Mouse (Mus musculus): ENCODE results near the gene Kiss1. TPM values are rescaled to one million over a fixed set of nuclear protein-coding genes. Genes with fewer than 3 reads are reported as not detected.

Kiss1 gene
- not detected in 2 replicates for polyA plus RNA-seq (2012; rRNA removed)

DNA sequence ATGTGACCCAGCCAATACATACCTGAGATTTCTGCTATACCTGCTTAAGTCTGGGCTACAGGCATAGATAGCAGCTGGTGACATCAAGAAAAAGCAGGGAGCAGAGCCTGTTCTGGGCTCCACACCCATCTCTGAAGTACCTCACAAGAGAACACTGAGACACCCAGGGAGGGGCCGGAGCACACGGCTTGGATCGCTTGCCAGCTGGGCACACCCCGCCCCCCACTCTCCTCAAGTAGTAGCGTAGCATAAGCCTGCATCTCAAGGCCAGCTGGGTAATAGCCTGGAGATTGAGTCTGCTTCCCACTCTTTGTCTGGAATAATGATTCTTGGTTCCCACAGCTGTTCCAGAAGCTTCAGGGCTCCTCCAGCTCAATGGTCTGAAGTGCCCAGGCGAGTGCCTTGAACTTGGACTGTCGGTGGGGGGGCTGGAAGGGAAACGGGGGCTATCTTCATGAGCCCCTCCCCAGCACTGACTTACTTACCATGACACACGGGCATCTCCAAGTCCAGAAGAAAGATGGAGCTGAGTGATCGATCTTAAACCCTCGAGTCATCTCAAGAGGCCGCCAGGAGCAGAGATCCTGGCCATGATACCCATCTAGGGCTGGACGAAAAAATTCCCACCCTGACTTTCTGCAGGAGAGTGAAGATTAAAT is at the start of gene Kiss1:
TSS of gene Kiss1 (plus strand) at position 609 of the 659 bp plus-strand sequence.
- Histone ChIP-seq H3K27me3 (ENCODE audit: control insufficient read depth, insufficient read depth, low read length) (no peaks in the 10 kb centered on the region), H3K27ac (ENCODE audit: insufficient read depth, low read depth, low read length) (no peak within 1 kb of the TSS), H3K4me1 (ENCODE audit: control insufficient read depth, insufficient read depth, insufficient read length, low read length) (no peaks in the 10 kb centered on the region), H3K36me3 (ENCODE audit: control insufficient read depth, insufficient read depth, low read length) (0 out of 2 replicates have a peak, but pooled peaks cover 1% of the 10 kb centered on the region), H3K4me3 (ENCODE audit: low read depth, low read length) (no peak within 1 kb of the TSS)
- TF ChIP-seq POLR2A (IDR thresholded peaks at IDR 0.05; ENCODE audit: low read depth, low read length) (no peak), CTCF (IDR thresholded peaks at IDR 0.05; ENCODE audit: extremely low read depth, insufficient read length, insufficient replicate concordance, low read depth, low read length) (no peak)
- 71% methylated on average over 13 of the region's 13 CpGs for WGBS

DNA sequence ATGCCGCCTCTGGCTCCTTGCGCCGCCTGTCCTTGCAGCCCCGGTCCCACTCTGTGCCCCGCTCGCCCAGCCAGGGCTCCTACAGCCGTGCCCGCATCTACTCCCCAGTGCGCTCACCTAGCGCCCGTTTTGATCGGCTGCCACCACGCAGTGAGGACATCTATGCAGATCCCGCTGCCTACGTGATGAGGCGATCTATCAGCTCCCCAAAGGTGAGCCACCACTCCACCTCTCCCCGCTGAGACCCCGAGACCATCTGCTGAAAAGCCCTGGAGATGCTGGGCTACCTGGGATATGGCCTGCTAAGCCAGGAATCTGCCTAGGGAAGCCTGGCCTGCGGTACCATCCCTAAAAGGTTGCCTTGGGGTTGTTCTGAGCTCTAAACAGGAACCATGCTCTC is 47.5 kb upstream of the Kiss1 start:
- no peak overlapping the region for H3K4me3 ChIP-seq (ENCODE audit: low read depth, low read length)
- H3K27ac ChIP-seq (ENCODE audit: insufficient read depth, low read depth, low read length) = no peak overlapping the region
- no peaks in the 10 kb centered on the region for H3K4me1 ChIP-seq (ENCODE audit: control insufficient read depth, insufficient read depth, insufficient read length, low read length)
- H3K27me3 ChIP-seq (ENCODE audit: control insufficient read depth, insufficient read depth, low read length) = no peaks in the 10 kb centered on the region
- TF ChIP-seq CTCF (IDR thresholded peaks at IDR 0.05; ENCODE audit: extremely low read depth, insufficient read length, insufficient replicate concordance, low read depth, low read length) (no peak), POLR2A (IDR thresholded peaks at IDR 0.05; ENCODE audit: low read depth, low read length) (no peak)
- WGBS = 94% methylated on average over 19 of the region's 19 CpGs
- H3K36me3 ChIP-seq (ENCODE audit: control insufficient read depth, insufficient read depth, low read length) = peaks cover 81% of the 10 kb centered on the region

DNA sequence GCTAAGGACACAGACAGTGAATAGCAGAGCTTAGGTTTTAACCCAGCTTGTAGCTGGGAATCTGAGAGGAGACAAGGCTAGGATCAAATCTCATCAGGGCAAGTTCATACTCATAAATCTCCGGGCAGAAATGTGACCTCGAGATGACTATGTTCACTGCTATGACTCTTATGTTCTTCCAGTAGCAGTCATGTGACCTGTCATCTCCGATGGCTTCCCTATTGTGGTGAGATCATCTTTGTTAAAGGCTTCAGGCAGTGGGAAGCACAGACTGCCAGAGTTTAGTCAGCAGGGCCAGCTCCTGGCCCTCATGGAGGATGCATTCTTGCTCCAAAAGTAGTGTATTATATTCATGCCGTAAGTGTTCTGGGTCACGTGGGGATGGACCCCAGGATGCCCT is 44.7 kb upstream of the Kiss1 start:
- Histone ChIP-seq H3K27ac (ENCODE audit: insufficient read depth, low read depth, low read length) (no peak overlapping the region), H3K36me3 (ENCODE audit: control insufficient read depth, insufficient read depth, low read length) (peaks cover 79% of the 10 kb centered on the region), H3K27me3 (ENCODE audit: control insufficient read depth, insufficient read depth, low read length) (no peaks in the 10 kb centered on the region), H3K4me1 (ENCODE audit: control insufficient read depth, insufficient read depth, insufficient read length, low read length) (no peaks in the 10 kb centered on the region), H3K4me3 (ENCODE audit: low read depth, low read length) (no peak overlapping the region)
- WGBS = 55% methylated on average over 5 of the region's 5 CpGs
- TF ChIP-seq CTCF (IDR thresholded peaks at IDR 0.05; ENCODE audit: extremely low read depth, insufficient read length, insufficient replicate concordance, low read depth, low read length) = no peak
- TF ChIP-seq POLR2A (IDR thresholded peaks at IDR 0.05; ENCODE audit: low read depth, low read length) = no peak

GRCm38 (mm10) chr1:133278539-133278938 is 43.1 kb upstream of the Kiss1 start:
- 79% methylated on average over 6 of the region's 6 CpGs for WGBS

DNA sequence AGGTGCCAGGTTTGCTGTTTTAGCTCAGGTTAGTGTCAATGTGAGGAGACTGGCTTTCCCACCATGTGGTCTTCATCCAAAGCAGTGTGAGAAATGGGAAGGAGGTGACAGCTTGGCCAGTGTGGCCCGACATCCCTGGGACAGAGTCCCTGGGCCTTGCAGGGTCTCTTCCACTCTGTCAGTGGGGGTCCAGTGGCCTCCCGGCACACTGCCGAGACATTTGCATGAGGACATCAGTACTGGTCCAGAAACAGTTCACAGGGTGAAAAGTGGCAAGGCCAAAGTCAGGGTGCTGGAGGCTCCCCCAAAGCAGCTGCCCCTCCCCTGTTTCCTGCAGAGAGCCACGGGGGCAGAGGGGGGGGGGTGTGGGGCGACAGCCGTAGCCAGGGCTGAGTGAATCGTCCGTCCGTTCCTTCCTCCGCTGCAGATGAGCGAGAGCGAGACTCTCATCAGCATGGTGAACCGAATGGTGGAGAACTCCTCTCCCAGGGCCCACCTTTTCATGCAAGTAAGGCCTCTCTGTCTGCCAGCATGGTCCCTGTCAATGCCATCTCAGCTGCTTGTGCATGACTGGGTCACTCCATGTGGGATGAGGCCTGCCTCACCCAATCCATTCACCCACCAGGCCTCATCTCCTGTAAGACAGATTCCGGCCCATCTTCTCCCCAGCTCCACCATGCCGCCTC is 42.6 kb upstream of the Kiss1 start:
- whole genome bisulfite sequencing = 86% methylated on average over 15 of the region's 15 CpGs
- no peaks in the 10 kb centered on the region for H3K27me3 ChIP-seq (ENCODE audit: control insufficient read depth, insufficient read depth, low read length)
- peaks cover 75% of the 10 kb centered on the region for H3K36me3 ChIP-seq (ENCODE audit: control insufficient read depth, insufficient read depth, low read length)
- H3K27ac ChIP-seq (ENCODE audit: insufficient read depth, low read depth, low read length) = no peak overlapping the region
- TF ChIP-seq CTCF (IDR thresholded peaks at IDR 0.05; ENCODE audit: extremely low read depth, insufficient read length, insufficient replicate concordance, low read depth, low read length) (no peak), POLR2A (IDR thresholded peaks at IDR 0.05; ENCODE audit: low read depth, low read length) (no peak)
- no peaks in the 10 kb centered on the region for H3K4me1 ChIP-seq (ENCODE audit: control insufficient read depth, insufficient read depth, insufficient read length, low read length)
- H3K4me3 ChIP-seq (ENCODE audit: low read depth, low read length) = no peak overlapping the region

More at GRCm38 (mm10) chr1:133278539-133278938, 43.1 kb upstream of the Kiss1 start:
- TF ChIP-seq CTCF (IDR thresholded peaks at IDR 0.05; ENCODE audit: extremely low read depth, insufficient read length, insufficient replicate concordance, low read depth, low read length) (no peak), POLR2A (IDR thresholded peaks at IDR 0.05; ENCODE audit: low read depth, low read length) (no peak)
- H3K27ac ChIP-seq (ENCODE audit: insufficient read depth, low read depth, low read length) = no peak overlapping the region
- peaks cover 77% of the 10 kb centered on the region for H3K36me3 ChIP-seq (ENCODE audit: control insufficient read depth, insufficient read depth, low read length)
- H3K4me3 ChIP-seq (ENCODE audit: low read depth, low read length) = no peak overlapping the region
- no peaks in the 10 kb centered on the region for H3K4me1 ChIP-seq (ENCODE audit: control insufficient read depth, insufficient read depth, insufficient read length, low read length)
- no peaks in the 10 kb centered on the region for H3K27me3 ChIP-seq (ENCODE audit: control insufficient read depth, insufficient read depth, low read length)

DNA sequence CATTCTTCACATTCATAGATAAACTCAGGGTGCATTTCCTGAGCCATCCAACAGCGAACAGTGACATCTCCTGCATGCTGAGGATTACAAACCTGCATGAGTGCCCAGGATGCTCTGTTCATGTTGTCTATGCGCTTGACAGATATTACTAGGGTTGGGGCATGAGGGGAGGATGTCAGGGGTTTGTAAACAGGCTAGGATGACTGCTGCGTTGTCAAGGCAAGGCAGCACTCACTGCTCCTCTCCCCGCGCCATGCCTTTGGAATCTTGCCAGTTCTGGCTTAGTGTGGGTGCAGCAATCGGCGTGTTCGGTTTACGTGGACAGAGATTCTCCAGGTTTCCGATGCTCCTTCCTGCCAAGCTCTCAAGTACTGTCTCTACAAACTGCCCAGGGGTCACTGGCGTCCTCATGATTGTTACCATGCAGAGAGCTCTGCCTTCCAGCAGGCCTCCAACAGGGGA is 42.0 kb upstream of the Kiss1 start:
- TF ChIP-seq CTCF (IDR thresholded peaks at IDR 0.05; ENCODE audit: extremely low read depth, insufficient read length, insufficient replicate concordance, low read depth, low read length) = no peak
- Histone ChIP-seq H3K4me1 (ENCODE audit: control insufficient read depth, insufficient read depth, insufficient read length, low read length) (no peaks in the 10 kb centered on the region), H3K27me3 (ENCODE audit: control insufficient read depth, insufficient read depth, low read length) (no peaks in the 10 kb centered on the region), H3K36me3 (ENCODE audit: control insufficient read depth, insufficient read depth, low read length) (peaks cover 71% of the 10 kb centered on the region), H3K4me3 (ENCODE audit: low read depth, low read length) (no peak overlapping the region), H3K27ac (ENCODE audit: insufficient read depth, low read depth, low read length) (no peak overlapping the region)
- 79% methylated on average over 11 of the region's 11 CpGs for WGBS

GRCm38 (mm10) chr1:133280537-133280936 is 41.1 kb upstream of the Kiss1 start:
- Histone ChIP-seq H3K36me3 (ENCODE audit: control insufficient read depth, insufficient read depth, low read length) (peaks cover 70% of the 10 kb centered on the region), H3K27ac (ENCODE audit: insufficient read depth, low read depth, low read length) (no peak overlapping the region), H3K4me1 (ENCODE audit: control insufficient read depth, insufficient read depth, insufficient read length, low read length) (peaks cover 8% of the 10 kb centered on the region; the same call in 1 of the 2 replicates), H3K4me3 (ENCODE audit: low read depth, low read length) (no peak overlapping the region), H3K27me3 (ENCODE audit: control insufficient read depth, insufficient read depth, low read length) (no peaks in the 10 kb centered on the region)
- TF ChIP-seq POLR2A (IDR thresholded peaks at IDR 0.05; ENCODE audit: low read depth, low read length) = no peak
- no peak for TF ChIP-seq CTCF (IDR thresholded peaks at IDR 0.05; ENCODE audit: extremely low read depth, insufficient read length, insufficient replicate concordance, low read depth, low read length)
- 94% methylated on average over 2 of the region's 2 CpGs for WGBS
